Mouse (Mus musculus) liver, adult 2 months (tissue): ENCODE results near the gene Stk11ip.

Experiments used
- CTCF ChIP-seq: fragments of 200-500 bp; IDR thresholded peaks from 2 replicates; pipeline ENCODE4 v1.5.1; 2011; ENCODE audit warnings: low read depth, low read length, control low read depth
- POLR2A ChIP-seq: fragments of 200-500 bp; IDR thresholded peaks from 2 replicates; pipeline ENCODE4 v1.6.1; 2011; ENCODE audit warnings: low read length, control low read depth; ENCODE audit not compliant: insufficient read depth; ENCODE audit errors: extremely low read depth

DNA sequence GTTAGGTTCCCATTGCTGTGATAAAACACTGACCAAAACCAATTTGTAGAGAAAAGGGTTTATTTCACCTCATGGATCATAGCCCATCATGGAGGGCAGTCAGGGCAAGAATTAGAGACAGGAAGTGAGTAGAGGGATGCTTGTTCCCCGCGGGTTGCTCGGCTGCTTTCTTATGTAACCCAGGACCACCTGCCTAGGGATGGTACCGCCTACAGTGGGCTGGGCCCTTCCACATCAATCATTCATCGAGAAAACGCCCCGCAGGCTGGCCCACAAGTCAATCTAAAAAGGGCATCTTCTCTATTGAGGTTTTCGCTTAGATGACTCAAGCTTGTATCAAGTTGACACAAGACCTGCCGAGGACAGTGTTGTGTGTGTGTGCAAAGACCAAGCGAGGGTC, 61.7 kb downstream of the Stk11ip start:
- TF ChIP-seq CTCF (no peak), POLR2A (no peak)
